Mouse (Mus musculus) heart, postnatal 4 days (tissue): Measurements from ENCODE around the gene Arpc4. TPM values are rescaled to one million over a fixed set of nuclear protein-coding genes. Genes with fewer than 3 reads are reported as not detected.

ENCODE experiments used
- DNase-seq: peaks from one replicate; pipeline ENCODE4 v3.0.0; 2021
- total RNA-seq, 2 experiments: library from RNA; stranded (reverse); gene quantifications; 2 replicates each; pipeline ENCODE4 v1.2.3; 2021

Arpc4 gene
- total RNA-seq, 2 experiments from 2014 or later: 142 to 143 TPM

DNA sequence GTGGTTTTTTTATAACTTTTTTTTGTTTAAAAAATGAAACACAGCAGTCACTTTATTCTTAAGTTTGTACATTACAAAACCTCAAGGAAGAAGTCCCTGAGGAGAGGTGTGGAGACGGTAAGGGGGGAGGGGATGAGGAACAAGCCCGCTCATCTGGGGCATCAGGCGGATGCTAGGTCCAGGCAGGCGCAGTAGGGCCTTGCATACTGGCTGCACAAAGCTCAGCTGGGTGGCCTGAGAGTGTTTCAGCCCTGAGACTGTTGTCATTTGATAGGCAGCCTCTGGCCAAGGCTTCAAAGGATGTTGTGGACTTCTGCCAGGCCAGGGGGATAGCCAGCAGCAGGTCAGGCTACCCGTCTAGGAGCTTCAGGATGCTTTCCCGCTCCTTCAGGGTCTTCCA, 11.3 kb upstream of the Arpc4 start:
- DNase-seq: no peak

DNA sequence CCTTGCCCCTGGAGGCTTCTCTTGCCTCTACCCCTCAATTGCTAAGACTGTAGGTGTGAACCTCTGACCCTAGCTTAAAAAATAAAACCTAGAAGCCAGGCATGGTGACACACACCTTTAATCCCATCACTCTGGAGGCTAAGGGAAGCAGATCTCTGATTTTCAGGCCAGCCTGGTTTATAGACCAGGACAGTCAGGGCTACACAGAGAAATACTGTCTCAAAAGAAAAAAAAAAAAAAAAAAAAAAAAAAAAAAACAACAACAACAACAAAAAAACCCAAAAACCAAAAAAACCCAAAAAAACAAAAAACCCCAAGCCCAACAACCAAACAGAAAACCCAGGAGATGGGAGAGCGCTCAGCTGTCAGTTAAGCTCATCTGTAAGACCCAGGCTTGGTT, 10.3 kb upstream of the Arpc4 start:
- DNase-seq: no peak

DNA sequence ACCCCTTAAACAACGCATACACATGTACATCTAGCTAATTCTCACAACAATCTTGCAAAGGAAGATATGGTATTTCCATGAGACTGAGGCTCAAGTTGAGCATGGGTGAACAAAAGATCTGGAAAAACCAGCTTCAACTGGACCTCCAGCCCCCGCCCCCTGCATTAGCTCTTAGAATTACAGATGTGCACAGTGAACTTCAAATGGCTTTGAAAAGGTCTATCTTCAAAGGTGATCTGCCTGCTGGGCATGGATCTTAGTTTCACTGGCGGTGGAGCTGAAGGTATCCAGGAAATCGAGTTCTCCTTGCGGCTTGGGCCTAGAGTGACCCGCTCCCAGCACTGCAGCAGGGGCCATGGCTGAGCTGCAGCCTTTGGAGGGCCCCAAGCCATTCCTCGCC, 9.8 kb upstream of the Arpc4 start:
- no peak for DNase-seq

DNA sequence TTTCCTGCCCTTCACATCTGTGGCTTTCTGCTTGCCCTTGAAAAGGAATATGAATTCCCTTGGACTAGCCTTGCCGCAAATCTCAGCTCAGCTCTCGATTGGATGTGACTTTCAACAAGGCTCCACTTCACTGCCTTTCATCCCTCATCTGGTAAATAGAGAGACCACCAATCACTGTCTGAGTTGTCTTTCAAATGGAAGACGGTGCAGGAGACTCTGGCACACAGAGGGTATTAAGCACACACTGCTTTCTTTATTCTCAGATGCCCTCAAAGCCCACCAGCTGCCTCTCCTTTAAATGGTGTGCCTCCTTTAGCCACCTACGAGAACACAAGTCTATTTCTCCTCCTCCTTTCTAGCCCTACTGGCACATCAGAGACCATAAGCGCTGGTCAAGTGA, 9.3 kb upstream of the Arpc4 start:
- no peak for DNase-seq

DNA sequence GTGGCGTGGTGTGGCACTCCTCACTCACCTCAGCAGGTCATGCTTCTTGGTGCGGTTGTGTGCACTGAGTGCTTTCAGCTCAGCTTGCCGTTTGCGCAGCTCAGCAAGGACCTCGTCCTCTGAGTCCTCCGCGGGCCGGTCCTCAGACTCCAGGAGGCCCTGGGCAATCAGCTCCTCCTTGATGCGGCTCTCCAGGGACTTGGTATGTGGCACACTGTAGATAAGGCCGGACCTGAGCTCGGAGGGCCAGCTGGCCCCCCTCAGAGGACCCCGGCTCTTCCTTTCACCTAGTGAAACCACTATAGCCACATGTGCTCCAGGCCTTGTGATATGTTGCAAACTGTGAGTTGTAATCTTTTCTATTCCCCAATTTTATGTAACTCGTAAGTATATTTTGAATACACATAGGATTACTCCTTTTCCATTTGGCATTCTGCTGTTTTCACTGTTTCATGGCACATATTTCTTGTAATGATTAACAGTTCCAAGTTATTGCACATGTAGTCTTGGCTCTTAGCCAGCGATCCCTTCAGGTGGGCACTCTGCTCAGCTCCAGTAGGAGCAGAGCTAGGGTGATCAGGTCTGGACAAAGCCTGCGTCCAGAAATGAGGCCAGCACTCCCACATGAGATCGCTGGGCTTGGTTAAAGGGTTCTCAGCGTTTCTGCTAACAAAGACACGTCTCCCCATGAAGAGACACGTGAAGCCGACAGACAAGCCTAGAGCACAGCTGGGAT, 7.6 kb upstream of the Arpc4 start:
- DNase-seq: no peak

DNA sequence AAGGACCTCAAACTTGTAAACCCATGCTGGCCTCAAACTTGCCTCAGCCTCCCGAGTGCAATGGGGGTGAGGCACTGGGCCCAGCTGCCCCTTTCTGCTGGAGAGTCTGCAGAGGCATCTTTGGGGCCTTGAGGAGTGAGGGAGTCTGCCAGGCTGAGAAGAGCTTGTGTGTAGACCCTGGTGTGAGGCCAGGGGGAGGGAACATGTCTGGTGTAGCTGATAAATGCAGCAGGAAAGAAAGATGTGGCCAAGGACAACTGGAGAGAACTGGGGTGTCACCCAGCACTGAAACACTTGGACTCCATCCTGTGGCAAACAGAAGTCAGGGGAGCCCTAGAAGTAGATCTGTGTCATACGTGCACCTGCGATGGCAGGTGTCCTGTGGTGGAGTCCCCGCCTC, 4.4 kb upstream of the Arpc4 start:
- DNase-seq: no peak

DNA sequence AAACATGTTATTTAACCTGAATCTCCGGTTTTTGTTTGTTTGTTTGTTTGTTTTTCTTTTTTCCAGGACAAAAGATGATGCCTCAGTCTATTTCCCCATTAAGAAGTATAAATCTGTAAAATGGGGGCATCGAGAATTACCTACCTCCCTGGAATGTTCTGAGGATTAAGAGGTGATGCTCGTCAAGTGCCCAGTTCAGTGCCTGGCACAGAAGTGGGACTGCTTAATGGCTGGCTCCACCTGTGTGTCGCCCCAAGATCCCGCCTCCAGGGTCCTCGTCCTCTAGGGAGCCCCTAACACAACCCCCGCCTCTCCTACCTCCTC, 781 bp upstream of the Arpc4 start:
- DNase-seq: no peak

DNA sequence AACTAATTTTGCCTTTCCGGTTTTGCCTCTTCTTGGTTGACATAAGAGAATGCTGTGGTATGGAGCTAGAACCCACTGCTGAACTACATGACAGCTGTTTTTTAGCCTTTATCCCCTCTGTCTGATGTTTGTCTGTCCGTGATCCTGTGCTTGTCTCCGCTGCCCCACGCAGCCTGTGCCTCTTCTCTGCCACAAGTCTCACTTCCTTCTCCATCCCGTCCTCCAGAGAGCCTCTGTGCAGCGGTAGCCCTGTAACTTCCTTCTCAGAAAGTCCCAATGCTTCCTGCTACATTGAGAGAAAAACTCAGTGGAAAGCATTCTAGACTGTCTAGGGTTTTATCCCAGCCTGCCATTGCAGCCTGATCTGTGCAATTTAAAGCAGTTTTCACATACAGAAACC, 1.3 kb downstream of the Arpc4 start:
- no peak for DNase-seq

DNA sequence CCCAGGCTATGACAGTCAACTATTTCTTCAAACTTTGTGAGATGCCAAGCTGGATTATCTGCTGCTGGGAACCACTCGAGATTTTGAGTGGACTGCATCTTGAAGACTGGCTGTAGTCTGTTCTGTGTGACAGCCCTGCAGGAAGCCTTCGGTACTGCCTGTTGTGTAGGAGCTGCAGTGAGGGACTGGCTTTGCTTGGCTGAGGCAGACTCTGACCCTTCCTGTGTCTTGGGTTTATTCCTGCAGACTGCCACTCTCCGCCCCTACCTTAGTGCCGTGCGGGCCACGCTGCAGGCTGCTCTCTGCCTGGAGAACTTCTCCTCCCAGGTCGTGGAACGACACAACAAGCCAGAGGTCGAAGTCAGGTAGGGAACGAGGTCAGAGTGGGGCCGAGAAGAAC, 2.6 kb downstream of the Arpc4 start:
- no peak for DNase-seq

DNA sequence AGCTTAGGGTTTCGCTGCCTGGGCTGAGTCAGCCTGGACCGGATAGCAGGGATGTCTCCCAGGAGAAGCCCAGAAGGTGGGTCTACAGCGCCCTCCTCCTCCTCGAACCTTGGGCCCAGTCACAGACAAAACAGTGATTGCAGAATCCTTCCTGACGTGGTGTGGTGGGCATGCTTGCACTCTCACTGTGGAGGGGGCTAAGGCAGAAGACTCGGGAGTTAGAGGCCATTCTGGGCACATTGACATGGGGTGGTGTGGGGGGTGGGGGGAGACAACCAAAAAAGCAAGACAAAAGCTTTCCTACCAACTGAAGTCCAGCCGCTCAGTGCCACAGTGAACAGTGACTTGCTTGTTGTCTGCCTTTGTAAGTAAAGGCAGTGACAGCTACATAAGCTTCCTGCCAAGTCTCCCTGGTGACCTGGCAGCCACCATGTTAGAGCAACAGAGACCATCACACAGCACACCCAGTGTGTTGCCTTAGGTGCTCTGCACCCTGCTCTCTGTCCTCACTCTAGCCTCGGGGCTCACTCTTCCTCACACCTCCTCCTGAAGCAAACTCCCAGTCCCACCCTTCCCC, 6.5 kb downstream of the Arpc4 start:
- no peak for DNase-seq

DNA sequence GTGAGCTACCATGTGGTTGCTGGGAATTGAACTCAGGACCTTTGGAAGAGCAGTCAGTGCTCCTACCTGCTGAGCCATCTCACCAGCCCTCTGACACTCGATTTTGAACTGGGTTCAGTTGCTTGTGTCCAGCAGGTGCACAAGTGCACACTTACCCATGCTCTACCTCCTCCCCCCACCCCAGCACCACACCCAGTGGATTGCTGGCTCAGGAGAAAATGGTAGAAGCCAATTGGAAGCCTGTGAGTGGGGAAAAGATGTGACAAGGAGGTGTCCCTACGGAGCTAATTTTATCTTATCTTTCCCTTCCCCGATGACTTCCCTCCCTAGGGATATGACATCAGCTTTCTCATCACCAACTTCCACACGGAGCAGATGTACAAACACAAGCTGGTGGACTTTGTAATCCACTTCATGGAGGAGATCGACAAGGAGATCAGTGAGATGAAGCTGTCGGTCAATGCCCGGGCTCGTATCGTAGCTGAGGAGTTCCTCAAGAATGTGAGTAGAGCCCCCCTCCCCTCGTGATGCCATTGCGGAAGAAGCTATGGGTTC, 7.3 kb downstream of the Arpc4 start:
- no peak for DNase-seq

DNA sequence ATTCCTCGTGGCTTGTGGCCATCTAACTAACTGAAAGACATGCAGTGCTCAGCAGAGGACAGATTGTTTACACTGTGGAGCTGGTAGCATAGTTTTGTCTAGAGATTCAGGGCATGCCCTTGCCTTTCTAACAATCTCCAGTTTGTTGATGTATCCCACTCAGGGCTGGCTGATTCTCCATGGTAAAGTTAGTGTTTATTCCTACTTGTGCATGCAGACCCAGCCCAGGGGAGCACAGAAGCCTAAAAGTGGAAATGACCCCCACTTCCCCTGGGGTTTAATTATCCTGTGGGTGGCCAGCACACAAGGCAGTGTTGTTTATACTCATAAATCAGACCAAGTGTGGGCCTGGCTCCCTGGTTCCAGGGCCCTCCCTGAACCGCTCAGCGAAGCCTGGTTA, 8.1 kb downstream of the Arpc4 start:
- no peak for DNase-seq

DNA sequence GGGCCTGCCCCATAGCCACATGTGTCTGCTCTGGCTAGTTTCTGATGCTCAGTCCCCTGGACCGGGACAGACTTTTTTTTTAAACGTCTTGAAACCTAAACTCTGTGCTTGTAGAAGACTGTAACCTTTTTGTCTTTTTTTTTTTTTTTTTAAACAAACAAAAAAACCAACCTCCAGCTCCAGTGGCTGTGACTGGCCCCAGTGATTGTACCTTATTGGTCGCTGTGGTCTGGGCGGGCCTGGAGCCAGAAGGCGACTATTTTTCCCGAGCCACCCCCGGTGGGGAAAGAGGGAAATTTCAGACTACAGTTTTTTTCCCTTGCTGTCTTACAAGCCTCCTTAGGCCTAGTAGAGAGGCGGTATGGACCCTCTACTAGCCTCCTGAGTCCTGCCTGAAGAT, 11.0 kb downstream of the Arpc4 start, which contains the start of gene Ttll3:
Gene Ttll3, plus strand, starts transcription at position 301 of the 400 bp plus-strand sequence.
- no peak for DNase-seq

DNA sequence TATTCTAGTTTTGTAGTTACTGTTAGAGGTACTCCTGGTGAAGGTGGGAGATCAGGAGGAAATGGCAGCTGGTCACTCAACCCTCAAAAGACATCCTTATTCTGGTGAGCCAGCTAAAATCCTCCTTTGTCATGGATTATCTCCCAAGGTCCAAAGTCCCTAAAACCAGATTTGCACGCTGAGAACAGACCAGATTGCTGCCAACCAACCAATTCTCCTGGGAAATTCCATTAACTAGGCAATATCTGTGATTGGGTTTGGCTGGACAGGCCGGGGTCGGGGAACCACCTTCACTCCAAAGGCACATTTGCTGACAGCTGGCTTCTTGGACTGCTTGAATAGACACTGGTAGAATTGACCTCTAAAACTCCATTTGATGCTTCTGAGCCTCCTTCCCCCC, 12.8 kb downstream of the Arpc4 start:
- no peak for DNase-seq

DNA sequence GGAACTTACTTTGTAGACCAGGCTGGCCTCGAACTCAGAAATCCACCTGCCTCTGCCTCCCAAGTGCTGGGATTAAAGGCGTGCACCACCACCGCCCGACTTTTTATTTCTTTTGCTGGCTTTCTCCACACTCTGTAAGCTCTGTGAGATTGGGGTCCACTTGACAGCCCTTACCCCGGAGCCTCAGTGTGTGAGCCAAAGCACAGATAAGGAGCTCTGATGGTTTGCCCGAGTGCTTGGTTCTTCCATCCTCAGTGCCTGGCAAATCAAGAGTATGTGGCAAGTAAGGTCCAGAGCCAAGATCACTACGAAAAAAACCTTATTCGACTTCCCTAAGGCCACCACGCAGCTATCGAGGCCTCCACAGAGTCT, 14.1 kb downstream of the Arpc4 start:
- DNase-seq: no peak

DNA sequence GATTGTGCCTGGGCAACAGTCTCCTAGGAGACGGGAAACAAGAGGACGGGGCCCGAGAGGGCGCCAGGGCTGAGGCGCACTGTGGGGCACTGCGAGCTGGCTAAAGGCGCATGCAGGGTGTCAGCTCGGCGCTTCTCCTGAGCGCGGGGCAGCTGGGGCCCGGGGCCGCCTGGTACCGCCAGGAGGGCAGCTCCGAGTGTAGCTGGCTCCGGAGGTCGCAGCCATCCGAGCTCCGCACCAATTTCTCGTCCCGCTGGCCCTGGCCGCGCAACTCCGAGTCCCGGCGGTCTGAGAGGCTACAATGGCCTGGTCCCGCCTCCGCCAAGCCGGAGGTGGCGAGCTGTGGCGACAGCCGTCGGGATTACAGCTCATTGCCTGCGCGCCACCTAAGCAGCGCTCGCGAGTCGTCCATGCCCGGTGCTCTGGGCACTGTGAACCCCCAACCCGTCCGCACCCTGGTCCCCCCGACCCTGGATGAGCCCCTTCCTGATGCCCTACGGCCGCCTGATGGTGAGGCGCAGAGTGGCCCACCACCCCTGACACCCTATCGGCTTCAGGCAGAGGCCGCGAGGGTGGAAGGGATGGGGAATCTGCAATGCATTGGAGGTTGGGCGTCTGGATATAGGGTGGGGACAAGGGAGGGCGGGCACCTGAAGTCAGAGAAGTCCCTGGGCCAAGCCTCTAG, 14.6 kb downstream of the Arpc4 start:
- DNase-seq: peak; percentile 63

DNA sequence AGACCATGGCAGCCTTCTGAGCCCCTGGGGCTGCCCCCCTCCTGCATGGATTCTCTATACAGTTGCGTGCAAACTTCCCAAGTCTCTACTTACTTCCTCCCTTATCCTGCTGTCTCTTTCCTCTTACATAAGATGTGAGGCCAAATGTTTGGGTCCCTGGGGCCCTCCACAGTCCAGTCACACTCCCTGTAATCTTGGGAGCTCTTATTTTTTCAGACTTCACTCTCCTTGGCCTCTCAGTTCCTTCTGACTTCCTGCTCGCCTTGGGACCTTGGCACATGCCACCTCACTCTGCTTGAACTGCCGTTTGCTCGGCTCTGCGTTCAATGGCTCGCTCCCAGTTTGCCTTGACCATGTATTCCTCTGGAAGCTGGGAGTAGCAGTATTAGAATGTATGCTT, 16.0 kb downstream of the Arpc4 start:
- no peak for DNase-seq

DNA sequence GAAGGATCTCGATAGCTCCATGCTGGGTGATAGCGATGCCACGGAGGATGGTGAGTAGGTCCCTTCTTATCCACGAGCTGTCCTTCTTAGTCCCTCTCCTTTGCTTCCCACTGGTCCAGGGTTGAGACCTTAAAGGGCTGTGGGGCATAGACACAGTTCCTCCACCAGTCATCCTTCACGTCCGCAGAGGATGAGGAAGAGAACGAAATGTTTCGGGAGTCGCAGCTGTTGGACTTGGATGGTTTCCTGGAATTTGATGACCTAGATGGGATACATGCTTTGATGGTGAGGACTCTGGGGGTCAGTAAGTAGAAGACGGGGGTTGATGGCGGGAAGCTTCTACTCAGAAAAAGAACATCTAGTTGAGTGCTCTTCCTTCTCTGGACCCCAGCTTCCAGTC, 16.9 kb downstream of the Arpc4 start:
- no peak for DNase-seq

DNA sequence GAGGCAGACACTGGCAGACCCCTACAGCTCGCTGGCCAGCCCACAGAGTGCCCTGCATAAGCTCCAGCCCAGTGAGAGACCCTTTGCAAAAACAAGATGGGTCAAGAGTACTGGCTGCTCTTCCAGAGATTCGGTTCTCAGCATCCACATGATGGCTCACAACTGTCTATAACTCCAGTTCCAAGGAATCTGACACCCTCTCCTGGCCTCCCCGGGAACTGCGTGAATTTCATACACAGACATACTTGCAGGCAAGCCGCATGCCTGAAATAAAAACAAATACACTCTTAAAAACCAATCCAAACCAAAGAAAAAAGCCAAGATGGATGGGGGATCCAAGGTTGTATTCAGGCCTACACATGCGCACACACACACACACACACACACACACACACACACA, 17.6 kb downstream of the Arpc4 start:
- DNase-seq: no peak

DNA sequence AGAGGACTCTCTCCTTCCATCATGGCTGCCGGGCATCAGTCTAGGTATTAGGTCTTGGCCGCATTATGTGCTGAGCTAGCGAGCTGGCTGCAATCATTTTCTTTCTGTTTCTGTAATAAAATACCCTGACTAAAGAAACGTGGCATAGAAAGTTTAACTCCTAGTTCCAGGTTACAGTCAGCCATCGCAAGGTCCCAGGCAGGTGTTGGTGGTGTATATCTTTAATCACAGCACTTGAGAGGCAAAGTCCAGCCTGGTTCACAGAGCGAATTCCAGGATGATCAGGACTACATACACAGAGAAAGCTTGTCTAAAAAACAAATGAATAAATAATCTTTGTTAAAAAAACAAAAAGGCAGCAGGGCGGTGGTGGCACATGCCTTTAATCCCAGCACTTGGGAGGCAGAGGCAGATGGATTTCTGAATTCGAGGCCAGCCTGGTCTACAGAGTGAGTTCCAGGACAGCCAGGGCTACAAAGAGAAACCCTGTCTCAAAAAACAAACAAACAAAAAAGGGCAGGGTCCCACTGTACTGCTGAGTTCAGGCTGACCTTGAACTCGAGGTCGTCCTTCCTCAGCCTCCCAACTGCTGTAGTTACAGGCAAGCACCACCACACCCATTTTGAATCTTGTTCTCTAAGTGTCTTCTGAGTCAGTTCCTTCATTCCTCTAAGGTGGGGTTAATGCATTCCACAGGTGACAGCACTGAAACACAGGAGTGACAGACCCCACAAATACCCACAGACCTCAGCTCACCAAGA, 18.5 kb downstream of the Arpc4 start:
- DNase-seq: no peak

DNA sequence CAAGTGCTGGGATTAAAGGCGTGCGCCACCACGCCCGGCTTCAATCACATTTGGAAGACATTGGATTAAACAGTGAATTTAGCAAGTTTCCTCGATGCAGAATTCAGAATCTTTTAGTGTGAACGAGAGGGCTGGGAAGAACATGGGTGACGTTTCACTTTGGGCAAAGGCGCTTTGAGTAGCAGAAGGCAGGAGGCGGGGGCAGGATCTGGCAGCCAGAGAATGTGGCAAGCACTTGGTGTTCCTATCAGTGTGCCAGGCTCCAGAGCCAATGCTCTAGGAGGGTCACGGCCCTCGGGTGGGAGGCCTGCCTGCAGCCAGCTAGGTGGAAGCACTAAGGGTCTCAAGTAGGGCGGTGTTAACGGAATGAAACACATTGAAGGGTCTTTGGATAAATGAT, 24.2 kb downstream of the Arpc4 start:
- DNase-seq: no peak

DNA sequence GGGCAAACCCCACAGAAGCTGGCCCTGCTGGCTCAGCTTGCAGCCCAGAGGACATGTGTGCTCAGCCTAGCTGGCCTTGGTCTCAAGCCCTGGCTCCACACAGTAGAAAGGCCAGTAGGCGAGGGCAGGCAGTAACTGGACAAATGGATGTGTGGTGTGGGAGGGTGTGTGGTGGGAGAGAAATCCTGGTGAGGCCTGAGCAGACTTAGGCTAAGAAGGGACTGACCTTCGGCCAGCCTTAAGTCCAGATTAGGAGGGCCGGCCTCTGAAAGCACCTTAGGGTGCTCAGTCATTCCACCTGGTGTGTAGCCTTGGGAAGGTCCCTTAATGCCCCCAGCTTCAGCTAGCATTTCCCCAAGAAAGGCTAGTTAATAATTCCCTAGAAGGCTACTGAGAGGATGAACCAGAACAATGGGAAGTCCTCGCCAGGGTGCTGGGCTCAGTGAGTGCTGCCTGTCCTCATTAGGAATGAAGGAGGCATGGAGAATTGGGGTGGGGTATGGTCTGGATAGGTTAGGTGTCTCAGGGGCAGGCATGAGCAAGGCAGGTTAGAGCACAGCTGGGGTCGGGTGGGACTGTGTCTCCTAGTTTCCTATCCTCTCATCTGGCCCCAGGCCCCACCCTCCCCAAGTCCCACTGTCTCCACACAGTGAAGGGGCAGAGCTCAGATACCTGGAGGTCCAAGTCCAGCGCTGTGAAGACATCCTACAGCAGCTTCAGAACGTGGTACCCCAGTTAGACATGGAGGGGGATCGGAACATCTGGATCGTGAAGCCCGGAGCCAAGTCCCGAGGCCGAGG, 26.9 kb downstream of the Arpc4 start:
- no peak for DNase-seq
